Mouse (Mus musculus) kidney, postnatal 0 days (tissue): ENCODE results near the gene Cers5. TPM values are rescaled to one million over a fixed set of nuclear protein-coding genes. Genes with fewer than 3 reads are reported as not detected.
"Not testable (repeated sequence)": the region's sequence is repeated elsewhere in the genome, so short reads cannot be mapped to it uniquely, and the experiment has no call there.

Experiments
- ATAC-seq: fragments of 200-750 bp; cut with Nextera tagmentation; replicated peaks from 2 replicates; pipeline ENCODE4 v1.8.0; 2017; ENCODE audit warnings: low read depth, moderate number of reproducible peaks, moderate TSS enrichment, moderate library complexity; ENCODE audit not compliant: low FRiP score
- DNase-seq: peaks from one replicate; pipeline ENCODE4 v3.0.0-alpha.2; 2016; ENCODE audit warnings: low spot score
- H3K27ac ChIP-seq: fragments of 300-500 bp; sonication (generic); 2 replicates; pipeline ENCODE4 v1.5.1; 2014; ENCODE audit warnings: mild to moderate bottlenecking
- H3K27me3 ChIP-seq: fragments of 300-500 bp; sonication (generic); 2 replicates; pipeline ENCODE4 v1.6.1; 2014; ENCODE audit warnings: low read length, mixed read lengths; ENCODE audit not compliant: insufficient read depth
- H3K36me3 ChIP-seq: fragments of 300-500 bp; sonication (generic); 2 replicates; pipeline ENCODE4 v1.6.1; 2014; ENCODE audit warnings: low read length, mixed read lengths; ENCODE audit not compliant: insufficient read depth
- H3K4me1 ChIP-seq: fragments of 300-500 bp; sonication (generic); replicated peaks from 2 replicates; pipeline ENCODE4 v1.6.1; 2014; ENCODE audit warnings: antibody characterized with exemption, low read length, mixed read lengths; ENCODE audit not compliant: insufficient read depth
- H3K4me2 ChIP-seq: fragments of 300-500 bp; sonication (generic); 2 replicates; pipeline ENCODE4 v1.6.1; 2014; ENCODE audit warnings: mild to moderate bottlenecking, low read length, moderate library complexity, mixed read lengths
- H3K4me3 ChIP-seq: fragments of 300-500 bp; sonication (generic); replicated peaks from 2 replicates; pipeline ENCODE4 v1.5.1; 2014; ENCODE audit warnings: low read depth, low read length
- H3K9ac ChIP-seq: fragments of 300-500 bp; sonication (generic); 2 replicates; pipeline ENCODE4 v1.6.1; 2014; ENCODE audit warnings: low read depth, low read length
- H3K9me3 ChIP-seq: fragments of 300-500 bp; sonication (generic); replicated peaks from 2 replicates; pipeline ENCODE4 v1.6.1; 2016; ENCODE audit warnings: low read length, inconsistent platforms, mixed read lengths
- CTCF ChIP-seq: IDR thresholded peaks from 2 replicates; pipeline ENCODE4 v1.5.1; 2016; ENCODE audit warnings: antibody characterized with exemption, low read depth, mild to moderate bottlenecking, moderate library complexity
- WGBS: fragments of 180-500 bp; shearing (Covaris S2); extraction: QIAGEN DNeasy Blood & Tissue Kit; methylation state at CpG from one replicate; pipeline ENCODE4 v1.1.7; 2014; 5-methylcytosine and 5-hydroxymethylcytosine counted together
- polyA plus RNA-seq: library from polyadenylated mRNA; unstranded; fragments of >200 nt; fragmentation: Nextera tagmentation; extraction: Ambion mirVana; gene quantifications from 2 replicates; pipeline ENCODE4 v1.2.1, GENCODE M21; 2015

The Cers5 gene
- polyA plus RNA-seq, 1 experiment from 2014 or later = 60.8 TPM

DNA sequence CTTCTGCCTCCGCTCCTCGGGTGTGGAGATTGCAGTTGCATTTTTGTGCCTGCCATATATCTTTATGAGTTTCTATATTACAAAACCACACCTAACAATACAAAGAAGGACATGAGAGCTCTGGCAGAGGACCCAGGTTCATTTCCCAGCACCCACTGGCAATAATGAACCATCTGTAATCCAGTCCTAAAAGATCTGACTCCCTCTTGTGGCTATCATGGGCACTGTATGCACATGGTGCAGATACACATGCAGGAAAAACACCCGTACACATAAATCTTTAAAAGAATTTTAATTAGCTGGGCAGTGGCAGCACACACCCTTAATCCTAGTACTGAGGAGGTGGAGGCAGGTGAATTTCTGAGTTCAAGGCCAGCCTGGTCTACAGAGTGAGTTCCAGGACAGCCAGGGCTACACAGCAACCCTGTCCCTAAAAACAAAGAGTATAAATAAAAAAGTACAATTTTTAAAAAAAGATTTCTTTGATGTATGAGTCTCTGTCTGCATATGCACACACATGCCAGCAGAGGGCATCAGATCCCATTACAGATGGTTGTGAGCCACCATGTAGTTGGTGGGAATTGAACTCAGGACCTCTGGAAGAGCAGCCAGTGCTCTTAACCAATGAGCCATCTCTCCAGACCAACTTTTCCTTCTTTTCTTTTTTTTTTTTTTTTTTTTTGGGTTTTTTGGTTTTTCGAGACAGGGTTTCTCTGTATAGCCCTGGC lies 43.5 kb downstream of the Cers5 start:
- TF ChIP-seq CTCF = peak; percentile 51
- DNase-seq (no peak), ATAC-seq (no peak)
- H3K27me3 ChIP-seq = no peaks in the 10 kb centered on the region
- WGBS = 94% methylated on average over 3 of the region's 4 CpGs
- peaks cover 11% of the 10 kb centered on the region; the same call in 1 of the 2 replicates for H3K36me3 ChIP-seq
- H3K4me1 ChIP-seq = peaks cover 7% of the 10 kb centered on the region
- no peak overlapping the region for H3K9ac ChIP-seq
- H3K4me2 ChIP-seq = no peak overlapping the region
- H3K27ac ChIP-seq = no peak overlapping the region
- no peak overlapping the region for H3K4me3 ChIP-seq
- no peaks in the 10 kb centered on the region for H3K9me3 ChIP-seq

DNA sequence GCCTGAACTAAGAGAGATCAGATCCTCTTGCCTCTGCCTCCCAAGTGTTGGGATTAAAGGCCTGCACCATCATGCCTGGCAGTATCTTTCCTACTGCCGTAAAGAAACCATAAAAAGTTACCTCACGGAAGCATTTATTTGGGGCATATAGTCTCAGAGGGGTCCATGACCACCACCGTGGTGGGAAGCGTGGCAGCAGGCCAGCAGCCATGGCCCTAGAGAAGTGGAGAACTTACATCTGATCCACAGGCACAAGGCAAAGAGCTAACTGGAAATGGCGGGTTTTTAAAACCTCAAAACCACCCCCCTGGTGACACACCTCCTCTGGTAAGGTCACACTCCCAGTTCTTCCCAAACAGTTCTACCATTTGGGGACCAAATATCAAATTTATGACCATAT lies 44.5 kb downstream of the Cers5 start:
- peaks cover 10% of the 10 kb centered on the region; the same call in 1 of the 2 replicates for H3K36me3 ChIP-seq
- WGBS = 93% methylated on average over 5 of the region's 5 CpGs
- no peak for ATAC-seq

DNA sequence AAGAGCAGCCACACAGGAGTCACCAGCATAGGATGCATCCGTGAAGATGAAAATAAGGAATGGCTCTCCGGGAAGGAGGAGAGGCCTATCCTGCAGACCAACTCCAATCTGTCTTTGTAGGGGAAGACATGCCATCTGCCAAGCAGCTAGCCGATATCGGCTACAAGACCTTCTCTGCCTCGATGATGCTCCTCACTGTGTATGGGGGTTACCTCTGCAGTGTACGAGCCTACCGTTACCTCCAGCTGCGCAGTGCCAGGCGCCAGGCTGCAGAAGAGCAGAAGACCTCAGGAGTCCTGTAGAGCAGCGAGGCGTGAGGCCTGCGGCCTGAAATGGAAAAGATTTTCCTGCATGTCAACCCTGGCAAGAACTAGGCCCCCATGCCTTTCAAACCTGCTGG lies 45.2 kb downstream of the Cers5 start:
- no peak for ATAC-seq
- no peak overlapping the region for H3K9ac ChIP-seq
- no peak overlapping the region for H3K4me3 ChIP-seq
- WGBS = 98% methylated on average over 12 of the region's 12 CpGs
- DNase-seq = no peak
- H3K4me2 ChIP-seq = no peak overlapping the region
- no peak for TF ChIP-seq CTCF
- H3K27me3 ChIP-seq = no peaks in the 10 kb centered on the region
- H3K36me3 ChIP-seq = peaks cover 10% of the 10 kb centered on the region; the same call in 1 of the 2 replicates
- H3K4me1 ChIP-seq = peaks cover 22% of the 10 kb centered on the region
- no peaks in the 10 kb centered on the region for H3K9me3 ChIP-seq
- H3K27ac ChIP-seq = no peak overlapping the region

More for the DNA sequence above, 44.5 kb downstream of the Cers5 start:
- no peak for TF ChIP-seq CTCF
- no peak overlapping the region for H3K9ac ChIP-seq
- peaks cover 17% of the 10 kb centered on the region for H3K4me1 ChIP-seq
- H3K4me3 ChIP-seq = no peak overlapping the region
- no peaks in the 10 kb centered on the region for H3K27me3 ChIP-seq
- H3K9me3 ChIP-seq = no peaks in the 10 kb centered on the region
- no peak for DNase-seq
- no peak overlapping the region for H3K4me2 ChIP-seq
- H3K27ac ChIP-seq = no peak overlapping the region

DNA sequence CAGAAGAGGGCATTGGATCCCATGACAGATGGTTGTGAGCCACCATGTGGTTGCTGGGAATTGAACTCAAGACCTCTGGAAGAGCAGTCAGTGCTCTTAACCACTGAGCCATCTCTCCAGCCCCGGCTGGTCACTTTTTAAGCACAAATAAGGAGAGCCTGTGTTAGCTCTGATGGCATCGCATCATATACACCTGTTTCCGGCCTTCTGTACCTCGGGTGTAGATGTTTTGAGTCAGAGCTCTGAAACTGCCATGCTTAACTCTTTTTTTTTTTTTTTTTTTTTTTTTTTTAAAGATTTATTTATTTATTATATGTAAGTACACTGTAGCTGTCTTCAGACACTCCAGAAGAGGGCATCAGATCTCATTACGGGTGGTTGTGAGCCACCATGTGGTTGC lies 45.6 kb downstream of the Cers5 start:
- DNase-seq, H3K27ac ChIP-seq, H3K4me2 ChIP-seq, ATAC-seq, H3K36me3 ChIP-seq, H3K9ac ChIP-seq, H3K27me3 ChIP-seq, H3K9me3 ChIP-seq, H3K4me3 ChIP-seq: not testable (repeated sequence)
- peaks cover 26% of the 10 kb centered on the region for H3K4me1 ChIP-seq
- 87% methylated on average over 4 of the region's 5 CpGs for WGBS

DNA sequence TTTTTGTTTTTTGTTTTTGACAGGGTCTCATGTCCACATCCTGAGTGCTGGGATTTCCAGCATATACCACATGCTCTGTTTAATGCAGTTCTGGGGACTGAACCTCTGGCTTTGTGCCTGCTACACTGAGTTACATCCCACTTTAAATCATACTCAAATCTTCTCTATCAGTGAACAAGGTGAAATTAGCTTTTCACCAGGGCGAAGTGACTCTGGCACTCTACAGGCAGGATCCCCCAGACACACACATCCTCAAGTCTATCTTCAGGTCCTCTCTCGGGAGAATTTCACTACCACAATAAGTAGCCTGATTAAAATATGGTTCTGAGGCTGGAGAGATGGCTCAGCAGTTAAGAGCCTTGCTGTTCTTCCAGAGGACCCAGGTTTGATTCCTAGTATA lies 46.1 kb downstream of the Cers5 start:
- TF ChIP-seq CTCF = no peak
- WGBS = 80% methylated on average over 2 of the region's 2 CpGs
- Histone ChIP-seq H3K4me1 (peaks cover 26% of the 10 kb centered on the region), H3K9me3 (no peaks in the 10 kb centered on the region), H3K4me2 (peak overlapping the region; percentile 77), H3K4me3 (peak overlapping the region; percentile 83), H3K9ac (peak overlapping the region; percentile 91), H3K27me3 (no peaks in the 10 kb centered on the region), H3K36me3 (peaks cover 10% of the 10 kb centered on the region; the same call in 1 of the 2 replicates), H3K27ac (no peak overlapping the region)
- DNase-seq (no peak), ATAC-seq (no peak)

DNA sequence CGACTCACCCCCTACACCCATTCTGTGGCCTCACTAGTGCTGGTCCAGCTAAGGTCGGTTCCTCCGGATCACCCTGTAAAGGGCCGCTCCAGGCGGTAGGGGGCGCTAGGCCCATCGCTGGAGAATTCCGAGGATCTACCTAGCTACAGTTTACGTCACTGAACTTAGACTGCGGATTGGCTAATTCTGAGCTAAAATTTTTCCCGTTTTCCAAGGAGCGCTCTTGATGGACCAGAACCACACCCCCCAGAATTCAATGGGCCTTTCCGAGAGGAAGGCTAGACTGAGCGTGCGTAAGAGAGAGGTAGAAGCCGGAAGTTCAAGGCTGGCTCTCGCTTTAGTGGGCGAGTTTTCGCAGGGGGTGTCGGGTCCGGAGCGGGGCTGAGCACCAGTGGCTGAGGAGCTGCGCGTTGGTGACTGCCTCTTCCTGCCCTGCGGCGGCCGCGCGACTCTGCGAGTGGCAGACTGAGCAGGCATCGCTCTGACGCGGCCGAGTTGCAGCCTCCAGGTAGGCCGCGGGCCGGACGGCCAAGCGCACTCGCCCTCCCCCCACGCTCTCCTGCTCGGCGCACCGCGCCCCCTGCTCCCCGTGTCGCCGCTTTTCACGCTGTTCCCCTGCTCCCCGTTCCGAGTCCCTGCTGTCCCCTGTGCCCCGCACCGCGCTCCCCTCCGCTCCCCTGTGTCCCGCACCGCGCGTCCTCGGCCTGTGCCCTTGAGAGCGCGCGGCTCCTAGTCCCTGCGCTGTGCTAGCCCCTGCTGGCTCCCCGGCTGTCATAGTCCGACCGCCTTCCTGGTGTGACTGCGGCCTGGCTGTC lies 47.1 kb downstream of the Cers5 start, which contains the start of gene Cox14:
TSS of gene Cox14 (plus strand) at position 278 of the 815 bp plus-strand sequence.
- DNase-seq = peak; percentile 100
- under 1% methylated on average over 68 of the region's 68 CpGs for WGBS
- Histone ChIP-seq H3K36me3 (peaks cover 10% of the 10 kb centered on the region; the same call in 1 of the 2 replicates), H3K4me2 (peak within 1 kb of the TSS; percentile 77), H3K27me3 (no peaks in the 10 kb centered on the region), H3K4me1 (peaks cover 26% of the 10 kb centered on the region), H3K9ac (peak within 1 kb of the TSS; percentile 91), H3K4me3 (peak within 1 kb of the TSS; percentile 83), H3K27ac (peak within 1 kb of the TSS; percentile 95), H3K9me3 (no peaks in the 10 kb centered on the region)
- ATAC-seq = peak; percentile 89
- TF ChIP-seq CTCF = peak; percentile 99
